Mouse (Mus musculus) midbrain, embryonic 14.5 days (tissue): ENCODE data around the gene Hemgn. TPM values are rescaled to one million over a fixed set of nuclear protein-coding genes. Genes with fewer than 3 reads are reported as not detected.
A peak's percentile ranks its signal among the peaks of the same experiment; 100 is the strongest.

Source experiments
- ATAC-seq: fragments of 200-750 bp; cut with Nextera tagmentation; 2 replicates; pipeline ENCODE4 v1.8.0; 2017; ENCODE audit warnings: moderate number of reproducible peaks, moderate library complexity; ENCODE audit not compliant: low FRiP score, low TSS enrichment
- DNase-seq: peaks from one replicate; pipeline ENCODE4 v3.0.0-alpha.2; 2015
- H3K27ac ChIP-seq: fragments of 300-500 bp; sonication (generic); replicated peaks from 2 replicates; pipeline ENCODE4 v1.5.1; 2014; ENCODE audit warnings: mild to moderate bottlenecking, low read depth, low read length, moderate library complexity
- H3K27me3 ChIP-seq: fragments of 300-500 bp; sonication (generic); 2 replicates; pipeline ENCODE4 v1.6.1; 2014; ENCODE audit warnings: low read length, control low read depth, mixed read lengths; ENCODE audit not compliant: control insufficient read depth, insufficient read depth
- H3K36me3 ChIP-seq: fragments of 300-500 bp; sonication (generic); 2 replicates; pipeline ENCODE4 v1.6.1; 2014; ENCODE audit warnings: low read length, control low read depth; ENCODE audit not compliant: control insufficient read depth, insufficient read depth
- H3K4me1 ChIP-seq: fragments of 300-500 bp; sonication (generic); 2 replicates; pipeline ENCODE4 v1.6.1; 2014; ENCODE audit warnings: mild to moderate bottlenecking, antibody characterized with exemption, low read length, control low read depth; ENCODE audit not compliant: control insufficient read depth, insufficient read depth
- H3K4me2 ChIP-seq: fragments of 300-500 bp; sonication (generic); 2 replicates; pipeline ENCODE4 v1.6.1; 2014; ENCODE audit warnings: mild to moderate bottlenecking, low read length, moderate library complexity
- H3K4me3 ChIP-seq: fragments of 300-500 bp; sonication (generic); replicated peaks from 2 replicates; pipeline ENCODE4 v1.5.1; 2014; ENCODE audit warnings: low read depth, low read length
- H3K9ac ChIP-seq: fragments of 300-500 bp; sonication (generic); replicated peaks from 2 replicates; pipeline ENCODE4 v1.6.1; 2014; ENCODE audit warnings: mild to moderate bottlenecking, low read length, moderate library complexity
- H3K9me3 ChIP-seq: fragments of 300-500 bp; sonication (generic); 2 replicates; pipeline ENCODE4 v1.6.1; 2016; ENCODE audit warnings: low read length, control low read depth, mixed read lengths; ENCODE audit not compliant: control insufficient read depth
- WGBS: fragments of 180-500 bp; shearing (Covaris S2); extraction: QIAGEN DNeasy Blood & Tissue Kit; methylation state at CpG from one replicate; pipeline ENCODE4 v1.1.7; 2014; 5-methylcytosine and 5-hydroxymethylcytosine counted together
- polyA plus RNA-seq: library from polyadenylated mRNA; unstranded; fragments of >200 nt; fragmentation: Nextera tagmentation; extraction: Ambion mirVana; gene quantifications from 2 replicates; pipeline ENCODE4 v1.2.1, GENCODE M21; 2014

The Hemgn gene
- polyA plus RNA-seq, 1 experiment from 2014 or later = 0.12 TPM

GRCm38 (mm10) chr4:46451240-46451757 lies 38.0 kb upstream of the Hemgn start:
- ATAC-seq = peak; percentile 47
- H3K4me2 ChIP-seq = peak overlapping the region; percentile 91
- H3K4me3 ChIP-seq = peak overlapping the region; percentile 78
- peak overlapping the region; percentile 87 for H3K9ac ChIP-seq
- H3K27me3 ChIP-seq = no peaks in the 10 kb centered on the region
- under 1% methylated on average over 56 of the region's 70 CpGs for WGBS
- no peaks in the 10 kb centered on the region for H3K36me3 ChIP-seq
- peak overlapping the region; percentile 97 for H3K27ac ChIP-seq
- DNase-seq = peak; percentile 81
- peaks cover 13% of the 10 kb centered on the region; the same call in 1 of the 2 replicates for H3K4me1 ChIP-seq
- H3K9me3 ChIP-seq = no peaks in the 10 kb centered on the region

- WGBS = under 1% methylated on average over 59 of the region's 66 CpGs
- DNase-seq (peak; percentile 96), ATAC-seq (peak; percentile 91)
These were observed 37.3 kb upstream of the Hemgn start, which contains the start of gene Anp32b for GRCm38 (mm10) chr4:46450519-46451131. Gene Anp32b (plus strand): TSS chr4:46450902.

GRCm38 (mm10) chr4:46450020-46450518 lies 36.8 kb upstream of the Hemgn start:
- no peak for DNase-seq
- Histone ChIP-seq H3K4me2 (peak overlapping the region; percentile 91), H3K9me3 (no peaks in the 10 kb centered on the region), H3K27me3 (no peaks in the 10 kb centered on the region), H3K4me1 (peaks cover 13% of the 10 kb centered on the region; the same call in 1 of the 2 replicates), H3K27ac (peak overlapping the region; percentile 97), H3K9ac (peak overlapping the region; percentile 87), H3K4me3 (peak overlapping the region; percentile 78), H3K36me3 (no peaks in the 10 kb centered on the region)
- WGBS = 32% methylated on average over 7 of the region's 7 CpGs
- ATAC-seq = no peak

More at GRCm38 (mm10) chr4:46450519-46451131, 37.3 kb upstream of the Hemgn start, which contains the start of gene Anp32b:
- Histone ChIP-seq H3K4me1 (peaks cover 13% of the 10 kb centered on the region; the same call in 1 of the 2 replicates), H3K9me3 (no peaks in the 10 kb centered on the region), H3K27ac (peak within 1 kb of the TSS; percentile 97), H3K4me2 (peak within 1 kb of the TSS; percentile 91), H3K9ac (peak within 1 kb of the TSS; percentile 87), H3K27me3 (no peaks in the 10 kb centered on the region), H3K4me3 (peak within 1 kb of the TSS; percentile 78), H3K36me3 (no peaks in the 10 kb centered on the region)

- H3K27ac ChIP-seq = no peak overlapping the region
- DNase-seq (no peak), ATAC-seq (no peak)
- no peak overlapping the region for H3K4me3 ChIP-seq
- WGBS = 44% methylated on average over 6 of the region's 6 CpGs
- no peak overlapping the region for H3K4me2 ChIP-seq
- no peaks in the 10 kb centered on the region for H3K27me3 ChIP-seq
- no peak overlapping the region for H3K9ac ChIP-seq
- no peaks in the 10 kb centered on the region for H3K36me3 ChIP-seq
- no peaks in the 10 kb centered on the region for H3K9me3 ChIP-seq
- H3K4me1 ChIP-seq = peaks cover 13% of the 10 kb centered on the region; the same call in 1 of the 2 replicates
These were observed 35.6 kb upstream of the Hemgn start for GRCm38 (mm10) chr4:46448886-46449285.

- no peak for DNase-seq
These were observed 34.2 kb upstream of the Hemgn start for GRCm38 (mm10) chr4:46447461-46447860.

GRCm38 (mm10) chr4:46445237-46445945 lies 32.1 kb upstream of the Hemgn start:
- DNase-seq = no peak
- Histone ChIP-seq H3K4me3 (no peak overlapping the region), H3K27ac (no peak overlapping the region), H3K4me2 (no peak overlapping the region), H3K9me3 (no peaks in the 10 kb centered on the region), H3K36me3 (no peaks in the 10 kb centered on the region), H3K27me3 (no peaks in the 10 kb centered on the region), H3K4me1 (no peaks in the 10 kb centered on the region), H3K9ac (no peak overlapping the region)
- 54% methylated on average over 9 of the region's 9 CpGs for WGBS
- no peak for ATAC-seq

More at GRCm38 (mm10) chr4:46447461-46447860, 34.2 kb upstream of the Hemgn start:
- H3K27ac ChIP-seq = no peak overlapping the region
- no peaks in the 10 kb centered on the region for H3K36me3 ChIP-seq
- ATAC-seq = no peak
- no peaks in the 10 kb centered on the region for H3K27me3 ChIP-seq
- H3K4me3 ChIP-seq = no peak overlapping the region
- H3K4me2 ChIP-seq = no peak overlapping the region
- no peak overlapping the region for H3K9ac ChIP-seq
- 78% methylated on average over 1 of the region's 1 CpGs for WGBS
- no peaks in the 10 kb centered on the region for H3K9me3 ChIP-seq
- peaks cover 2% of the 10 kb centered on the region; the same call in 1 of the 2 replicates for H3K4me1 ChIP-seq

- H3K36me3 ChIP-seq = no peaks in the 10 kb centered on the region
- H3K4me3 ChIP-seq = no peak overlapping the region
- no peak overlapping the region for H3K27ac ChIP-seq
- 74% methylated on average over 4 of the region's 4 CpGs for WGBS
- H3K9me3 ChIP-seq = no peaks in the 10 kb centered on the region
- no peaks in the 10 kb centered on the region for H3K27me3 ChIP-seq
- no peaks in the 10 kb centered on the region for H3K4me1 ChIP-seq
- DNase-seq (no peak), ATAC-seq (no peak)
- no peak overlapping the region for H3K4me2 ChIP-seq
- no peak overlapping the region for H3K9ac ChIP-seq
These were observed 29.2 kb upstream of the Hemgn start for GRCm38 (mm10) chr4:46442501-46442900.

- no peak for DNase-seq
- H3K36me3 ChIP-seq = no peaks in the 10 kb centered on the region
- no peak overlapping the region for H3K4me2 ChIP-seq
- H3K27ac ChIP-seq = no peak overlapping the region
- no peak overlapping the region for H3K4me3 ChIP-seq
- no peak overlapping the region for H3K9ac ChIP-seq
- no peaks in the 10 kb centered on the region for H3K27me3 ChIP-seq
- H3K9me3 ChIP-seq = no peaks in the 10 kb centered on the region
- no peaks in the 10 kb centered on the region for H3K4me1 ChIP-seq
- ATAC-seq = no peak
- 94% methylated on average over 12 of the region's 12 CpGs for WGBS
These were observed 19.2 kb upstream of the Hemgn start for GRCm38 (mm10) chr4:46432339-46433036.
